Mouse (Mus musculus): ENCODE measurements at regions not wholly inside any gene's neighbourhood (a gene's known extent, or its start where the extent isn't known, plus 50 kb on each side); places are given as distances from the start of the nearest gene placed in this dataset.

- no peak overlapping the region for H3K27ac ChIP-seq (ENCODE audit: low read length)
- ATAC-seq (ENCODE audit: insufficient read depth, low FRiP score), result no peak
- 70% methylated on average over 17 of the region's 17 CpGs for WGBS
These were observed 262.7 kb upstream of the Gcfc2 start for GRCm38 (mm10) chr6:81660478-81661395.

GRCm38 (mm10) chr6:81668944-81669343, 254.5 kb upstream of the Gcfc2 start:
- H3K9ac ChIP-seq (ENCODE audit: low read length), result no peak overlapping the region
- WGBS, result 59% methylated on average over 1 of the region's 1 CpGs
- H3K4me3 ChIP-seq (replicated peaks; ENCODE audit: low read length), result no peak overlapping the region
- no peaks in the 10 kb centered on the region for H3K4me1 ChIP-seq (ENCODE audit: control insufficient read depth, insufficient read depth, low read length)
- H3K27me3 ChIP-seq (ENCODE audit: control insufficient read depth, insufficient read depth, low read length), result no peaks in the 10 kb centered on the region
- H3K4me2 ChIP-seq (ENCODE audit: low read depth, low read length), result no peak overlapping the region
- H3K27ac ChIP-seq (ENCODE audit: low read length), result no peak overlapping the region
- no peak for ATAC-seq (ENCODE audit: insufficient read depth, low FRiP score)
- H3K9me3 ChIP-seq (replicated peaks; ENCODE audit: control insufficient read depth, low read length), result no peaks in the 10 kb centered on the region
- H3K36me3 ChIP-seq (ENCODE audit: control insufficient read depth, insufficient read depth, low read length), result no peaks in the 10 kb centered on the region

More at GRCm38 (mm10) chr6:81660478-81661395, 262.7 kb upstream of the Gcfc2 start:
- H3K9ac ChIP-seq (ENCODE audit: low read length), result no peak overlapping the region
- no peak overlapping the region for H3K4me2 ChIP-seq (ENCODE audit: low read depth, low read length)
- H3K4me1 ChIP-seq (ENCODE audit: control insufficient read depth, insufficient read depth, low read length), result no peaks in the 10 kb centered on the region
- H3K9me3 ChIP-seq (replicated peaks; ENCODE audit: control insufficient read depth, low read length), result no peaks in the 10 kb centered on the region
- no peaks in the 10 kb centered on the region for H3K27me3 ChIP-seq (ENCODE audit: control insufficient read depth, insufficient read depth, low read length)
- no peak overlapping the region for H3K4me3 ChIP-seq (replicated peaks; ENCODE audit: low read length)
- no peaks in the 10 kb centered on the region for H3K36me3 ChIP-seq (ENCODE audit: control insufficient read depth, insufficient read depth, low read length)

GRCm38 (mm10) chr6:81673316-81673715, 250.2 kb upstream of the Gcfc2 start:
- Histone ChIP-seq H3K9ac (ENCODE audit: low read length) (no peak overlapping the region), H3K27me3 (ENCODE audit: control insufficient read depth, insufficient read depth, low read length) (no peaks in the 10 kb centered on the region), H3K4me2 (ENCODE audit: low read depth, low read length) (no peak overlapping the region), H3K9me3 (replicated peaks; ENCODE audit: control insufficient read depth, low read length) (no peaks in the 10 kb centered on the region), H3K27ac (ENCODE audit: low read length) (no peak overlapping the region), H3K36me3 (ENCODE audit: control insufficient read depth, insufficient read depth, low read length) (no peaks in the 10 kb centered on the region), H3K4me1 (ENCODE audit: control insufficient read depth, insufficient read depth, low read length) (no peaks in the 10 kb centered on the region), H3K4me3 (replicated peaks; ENCODE audit: low read length) (no peak overlapping the region)
- 69% methylated on average over 2 of the region's 2 CpGs for WGBS
- no peak for ATAC-seq (ENCODE audit: insufficient read depth, low FRiP score)

- 74% methylated on average over 7 of the region's 7 CpGs for WGBS
- no peak for ATAC-seq (ENCODE audit: insufficient read depth, low FRiP score)
- Histone ChIP-seq H3K4me1 (ENCODE audit: control insufficient read depth, insufficient read depth, low read length) (no peaks in the 10 kb centered on the region), H3K9me3 (replicated peaks; ENCODE audit: control insufficient read depth, low read length) (no peaks in the 10 kb centered on the region), H3K4me3 (replicated peaks; ENCODE audit: low read length) (no peak overlapping the region), H3K36me3 (ENCODE audit: control insufficient read depth, insufficient read depth, low read length) (no peaks in the 10 kb centered on the region), H3K27ac (ENCODE audit: low read length) (no peak overlapping the region), H3K27me3 (ENCODE audit: control insufficient read depth, insufficient read depth, low read length) (no peaks in the 10 kb centered on the region), H3K9ac (ENCODE audit: low read length) (no peak overlapping the region), H3K4me2 (ENCODE audit: low read depth, low read length) (no peak overlapping the region)
These were observed 226.2 kb upstream of the Gcfc2 start for GRCm38 (mm10) chr6:81697284-81697683.

- 65% methylated on average over 3 of the region's 3 CpGs for WGBS
- H3K4me1 ChIP-seq (ENCODE audit: control insufficient read depth, insufficient read depth, low read length), result no peaks in the 10 kb centered on the region
- H3K36me3 ChIP-seq (ENCODE audit: control insufficient read depth, insufficient read depth, low read length), result no peaks in the 10 kb centered on the region
- no peak overlapping the region for H3K4me2 ChIP-seq (ENCODE audit: low read depth, low read length)
- no peak overlapping the region for H3K9ac ChIP-seq (ENCODE audit: low read length)
- no peak overlapping the region for H3K27ac ChIP-seq (ENCODE audit: low read length)
- no peaks in the 10 kb centered on the region for H3K27me3 ChIP-seq (ENCODE audit: control insufficient read depth, insufficient read depth, low read length)
- no peaks in the 10 kb centered on the region for H3K9me3 ChIP-seq (replicated peaks; ENCODE audit: control insufficient read depth, low read length)
- no peak for ATAC-seq (ENCODE audit: insufficient read depth, low FRiP score)
- H3K4me3 ChIP-seq (replicated peaks; ENCODE audit: low read length), result no peak overlapping the region
These were observed 225.3 kb upstream of the Gcfc2 start for GRCm38 (mm10) chr6:81698173-81698572.

- 52% methylated on average over 3 of the region's 3 CpGs for WGBS
- Histone ChIP-seq H3K27ac (ENCODE audit: low read length) (no peak overlapping the region), H3K9ac (ENCODE audit: low read length) (no peak overlapping the region), H3K27me3 (ENCODE audit: control insufficient read depth, insufficient read depth, low read length) (no peaks in the 10 kb centered on the region), H3K9me3 (replicated peaks; ENCODE audit: control insufficient read depth, low read length) (no peaks in the 10 kb centered on the region), H3K4me1 (ENCODE audit: control insufficient read depth, insufficient read depth, low read length) (no peaks in the 10 kb centered on the region), H3K4me3 (replicated peaks; ENCODE audit: low read length) (no peak overlapping the region), H3K4me2 (ENCODE audit: low read depth, low read length) (no peak overlapping the region), H3K36me3 (ENCODE audit: control insufficient read depth, insufficient read depth, low read length) (no peaks in the 10 kb centered on the region)
- no peak for ATAC-seq (ENCODE audit: insufficient read depth, low FRiP score)
These were observed 208.6 kb upstream of the Gcfc2 start for GRCm38 (mm10) chr6:81714867-81715266.

- no peak for ATAC-seq (ENCODE audit: insufficient read depth, low FRiP score)
- WGBS, result 67% methylated on average over 5 of the region's 5 CpGs
These were observed 207.1 kb upstream of the Gcfc2 start for GRCm38 (mm10) chr6:81716371-81716770.

GRCm38 (mm10) chr6:81724601-81725545, 198.6 kb upstream of the Gcfc2 start:
- H3K27ac ChIP-seq (ENCODE audit: low read length), result no peak overlapping the region
- 79% methylated on average over 4 of the region's 4 CpGs for WGBS
- no peaks in the 10 kb centered on the region for H3K9me3 ChIP-seq (replicated peaks; ENCODE audit: control insufficient read depth, low read length)
- no peak for ATAC-seq (ENCODE audit: insufficient read depth, low FRiP score)
- no peak overlapping the region for H3K9ac ChIP-seq (ENCODE audit: low read length)
- no peaks in the 10 kb centered on the region for H3K4me1 ChIP-seq (ENCODE audit: control insufficient read depth, insufficient read depth, low read length)
- no peaks in the 10 kb centered on the region for H3K36me3 ChIP-seq (ENCODE audit: control insufficient read depth, insufficient read depth, low read length)
- no peak overlapping the region for H3K4me2 ChIP-seq (ENCODE audit: low read depth, low read length)
- no peaks in the 10 kb centered on the region for H3K27me3 ChIP-seq (ENCODE audit: control insufficient read depth, insufficient read depth, low read length)
- no peak overlapping the region for H3K4me3 ChIP-seq (replicated peaks; ENCODE audit: low read length)

More at GRCm38 (mm10) chr6:81716371-81716770, 207.1 kb upstream of the Gcfc2 start:
- no peak overlapping the region for H3K9ac ChIP-seq (ENCODE audit: low read length)
- no peak overlapping the region for H3K27ac ChIP-seq (ENCODE audit: low read length)
- no peaks in the 10 kb centered on the region for H3K4me1 ChIP-seq (ENCODE audit: control insufficient read depth, insufficient read depth, low read length)
- H3K4me3 ChIP-seq (replicated peaks; ENCODE audit: low read length), result no peak overlapping the region
- no peak overlapping the region for H3K4me2 ChIP-seq (ENCODE audit: low read depth, low read length)
- H3K27me3 ChIP-seq (ENCODE audit: control insufficient read depth, insufficient read depth, low read length), result no peaks in the 10 kb centered on the region
- H3K36me3 ChIP-seq (ENCODE audit: control insufficient read depth, insufficient read depth, low read length), result no peaks in the 10 kb centered on the region
- no peaks in the 10 kb centered on the region for H3K9me3 ChIP-seq (replicated peaks; ENCODE audit: control insufficient read depth, low read length)

- H3K27me3 ChIP-seq (ENCODE audit: control insufficient read depth, insufficient read depth, low read length), result no peaks in the 10 kb centered on the region
- no peaks in the 10 kb centered on the region for H3K4me1 ChIP-seq (ENCODE audit: control insufficient read depth, insufficient read depth, low read length)
- H3K4me3 ChIP-seq (replicated peaks; ENCODE audit: low read length), result no peak overlapping the region
- no peak for ATAC-seq (ENCODE audit: insufficient read depth, low FRiP score)
- no peak overlapping the region for H3K9ac ChIP-seq (ENCODE audit: low read length)
- H3K9me3 ChIP-seq (replicated peaks; ENCODE audit: control insufficient read depth, low read length), result no peaks in the 10 kb centered on the region
- H3K27ac ChIP-seq (ENCODE audit: low read length), result no peak overlapping the region
- no peaks in the 10 kb centered on the region for H3K36me3 ChIP-seq (ENCODE audit: control insufficient read depth, insufficient read depth, low read length)
- WGBS, result 37% methylated on average over 5 of the region's 5 CpGs
- H3K4me2 ChIP-seq (ENCODE audit: low read depth, low read length), result no peak overlapping the region
These were observed 191.8 kb upstream of the Gcfc2 start for GRCm38 (mm10) chr6:81731631-81732030.

Measured in stomach, embryonic 16.5 days (tissue).